Mouse (Mus musculus): ENCODE results near the gene Baz2a. TPM values are rescaled to one million over a fixed set of nuclear protein-coding genes. Genes with fewer than 3 reads are reported as not detected.
"Not testable (repeated sequence)": the region's sequence is repeated elsewhere in the genome, so short reads cannot be mapped to it uniquely, and the experiment has no call there.

Baz2a gene
- polyA plus RNA-seq, 1 experiment from 2014 or later: 9.0 TPM

- Histone ChIP-seq H3K4me1 (peaks cover 16% of the 10 kb centered on the region), H3K9me3 (no peaks in the 10 kb centered on the region), H3K9ac (peak within 1 kb of the TSS; percentile 99), H3K27ac (peak within 1 kb of the TSS; percentile 89), H3K27me3 (no peaks in the 10 kb centered on the region), H3K4me2 (replicated peaks) (peak within 1 kb of the TSS; percentile 79), H3K4me3 (peak within 1 kb of the TSS; percentile 95), H3K36me3 (peaks cover 38% of the 10 kb centered on the region)
- peak; percentile 97 for ATAC-seq (ENCODE audit: insufficient number of reproducible peaks, insufficient read depth, low FRiP score, low TSS enrichment)
- 0% methylated on average over 34 of the region's 34 CpGs for WGBS
Observed at GRCm38 (mm10) chr10:128082880-128083421, 8.4 kb upstream of the Baz2a start, which contains the start of gene Atp5b. Gene Atp5b (plus strand): TSS chr10:128083273.

GRCm38 (mm10) chr10:128083688-128084087, 7.7 kb upstream of the Baz2a start:
- Histone ChIP-seq H3K36me3 (peaks cover 43% of the 10 kb centered on the region), H3K4me3 (peak overlapping the region; percentile 95), H3K9me3 (no peaks in the 10 kb centered on the region), H3K9ac (peak overlapping the region; percentile 99), H3K4me1 (peaks cover 16% of the 10 kb centered on the region), H3K27ac (peak overlapping the region; percentile 89), H3K4me2 (replicated peaks) (peak overlapping the region; percentile 79), H3K27me3 (no peaks in the 10 kb centered on the region)
- ATAC-seq (ENCODE audit: insufficient number of reproducible peaks, insufficient read depth, low FRiP score, low TSS enrichment): 0 out of 2 replicates have a peak, but pooled peaks have one; percentile 18
- under 1% methylated on average over 22 of the region's 22 CpGs for WGBS

- WGBS: 4% methylated on average over 3 of the region's 3 CpGs
- H3K9me3 ChIP-seq: no peaks in the 10 kb centered on the region
- peaks cover 47% of the 10 kb centered on the region for H3K36me3 ChIP-seq
- peak overlapping the region; percentile 95 for H3K4me3 ChIP-seq
- peak overlapping the region; percentile 79 for H3K4me2 ChIP-seq (replicated peaks)
- peak overlapping the region; percentile 99 for H3K9ac ChIP-seq
- peaks cover 16% of the 10 kb centered on the region for H3K4me1 ChIP-seq
- no peak for ATAC-seq (ENCODE audit: insufficient number of reproducible peaks, insufficient read depth, low FRiP score, low TSS enrichment)
- H3K27ac ChIP-seq: no peak overlapping the region
- H3K27me3 ChIP-seq: no peaks in the 10 kb centered on the region
Observed at GRCm38 (mm10) chr10:128084160-128084559, 7.2 kb upstream of the Baz2a start.

- Histone ChIP-seq H3K36me3 (peaks cover 63% of the 10 kb centered on the region), H3K9me3 (no peaks in the 10 kb centered on the region), H3K4me3 (no peak overlapping the region)
Observed at GRCm38 (mm10) chr10:128086391-128086790, 5.0 kb upstream of the Baz2a start.

GRCm38 (mm10) chr10:128087216-128087615, 4.2 kb upstream of the Baz2a start:
- H3K27ac ChIP-seq; H3K27me3 ChIP-seq; H3K4me2 ChIP-seq (replicated peaks); H3K4me3 ChIP-seq; ATAC-seq (ENCODE audit: insufficient number of reproducible peaks, insufficient read depth, low FRiP score, low TSS enrichment); H3K9ac ChIP-seq; H3K9me3 ChIP-seq: not testable (repeated sequence)
- Histone ChIP-seq H3K4me1 (peaks cover 27% of the 10 kb centered on the region), H3K36me3 (peaks cover 63% of the 10 kb centered on the region)
- 78% methylated on average over 2 of the region's 2 CpGs for WGBS

More at GRCm38 (mm10) chr10:128086391-128086790, 5.0 kb upstream of the Baz2a start:
- H3K27me3 ChIP-seq: no peaks in the 10 kb centered on the region
- peaks cover 23% of the 10 kb centered on the region for H3K4me1 ChIP-seq
- 79% methylated on average over 6 of the region's 6 CpGs for WGBS
- H3K9ac ChIP-seq: no peak overlapping the region
- no peak for ATAC-seq (ENCODE audit: insufficient number of reproducible peaks, insufficient read depth, low FRiP score, low TSS enrichment)
- no peak overlapping the region for H3K4me2 ChIP-seq (replicated peaks)
- H3K27ac ChIP-seq: no peak overlapping the region

- no peak overlapping the region for H3K9ac ChIP-seq
- no peak for ATAC-seq (ENCODE audit: insufficient number of reproducible peaks, insufficient read depth, low FRiP score, low TSS enrichment)
- no peak overlapping the region for H3K27ac ChIP-seq
- H3K4me1 ChIP-seq: peaks cover 29% of the 10 kb centered on the region
- no peaks in the 10 kb centered on the region for H3K9me3 ChIP-seq
- no peak overlapping the region for H3K4me2 ChIP-seq (replicated peaks)
- peaks cover 63% of the 10 kb centered on the region for H3K36me3 ChIP-seq
- no peaks in the 10 kb centered on the region for H3K27me3 ChIP-seq
- 93% methylated on average over 5 of the region's 5 CpGs for WGBS
- H3K4me3 ChIP-seq: no peak overlapping the region
Observed at GRCm38 (mm10) chr10:128088181-128088580, 3.2 kb upstream of the Baz2a start.

- no peak overlapping the region for H3K27ac ChIP-seq
Observed at GRCm38 (mm10) chr10:128089842-128090241, 1.5 kb upstream of the Baz2a start.

GRCm38 (mm10) chr10:128090651-128091563, 470 bp upstream of the Baz2a start:
- Histone ChIP-seq H3K27me3 (no peaks in the 10 kb centered on the region), H3K9me3 (no peaks in the 10 kb centered on the region), H3K4me1 (peaks cover 40% of the 10 kb centered on the region), H3K36me3 (peaks cover 47% of the 10 kb centered on the region), H3K4me3 (peak overlapping the region; percentile 86), H3K9ac (peak overlapping the region; percentile 75; the same call in 1 of the 2 replicates), H3K4me2 (replicated peaks) (peak overlapping the region; percentile 91), H3K27ac (peak overlapping the region; percentile 60)
- WGBS: 8% methylated on average over 14 of the region's 14 CpGs
- ATAC-seq (ENCODE audit: insufficient number of reproducible peaks, insufficient read depth, low FRiP score, low TSS enrichment): peak; percentile 11; the same call in 1 of the 2 replicates

More at GRCm38 (mm10) chr10:128089842-128090241, 1.5 kb upstream of the Baz2a start:
- no peak for ATAC-seq (ENCODE audit: insufficient number of reproducible peaks, insufficient read depth, low FRiP score, low TSS enrichment)
- Histone ChIP-seq H3K36me3 (peaks cover 57% of the 10 kb centered on the region), H3K9me3 (no peaks in the 10 kb centered on the region), H3K27me3 (no peaks in the 10 kb centered on the region), H3K9ac (no peak overlapping the region), H3K4me1 (peaks cover 39% of the 10 kb centered on the region), H3K4me2 (replicated peaks) (no peak overlapping the region), H3K4me3 (no peak overlapping the region)
- 73% methylated on average over 5 of the region's 5 CpGs for WGBS

- H3K9me3 ChIP-seq: no peaks in the 10 kb centered on the region
- ATAC-seq (ENCODE audit: insufficient number of reproducible peaks, insufficient read depth, low FRiP score, low TSS enrichment): 0 out of 2 replicates have a peak, but pooled peaks have one; percentile 17
- H3K9ac ChIP-seq: peak overlapping the region; percentile 75
- H3K27me3 ChIP-seq: no peaks in the 10 kb centered on the region
- H3K4me2 ChIP-seq (replicated peaks): peak overlapping the region; percentile 91
- peaks cover 43% of the 10 kb centered on the region for H3K4me1 ChIP-seq
- under 1% methylated on average over 74 of the region's 88 CpGs for WGBS
- H3K36me3 ChIP-seq: peaks cover 29% of the 10 kb centered on the region
- H3K27ac ChIP-seq: peak overlapping the region; percentile 91
- peak overlapping the region; percentile 86 for H3K4me3 ChIP-seq
Observed at GRCm38 (mm10) chr10:128092506-128093495, 1.4 kb downstream of the Baz2a start.

- no peaks in the 10 kb centered on the region for H3K9me3 ChIP-seq
- peak overlapping the region; percentile 86 for H3K4me3 ChIP-seq
- no peak for ATAC-seq (ENCODE audit: insufficient number of reproducible peaks, insufficient read depth, low FRiP score, low TSS enrichment)
- peak overlapping the region; percentile 75; the same call in 1 of the 2 replicates for H3K9ac ChIP-seq
- H3K4me1 ChIP-seq: peaks cover 50% of the 10 kb centered on the region
- peak overlapping the region; percentile 91 for H3K27ac ChIP-seq
- H3K4me2 ChIP-seq (replicated peaks): peak overlapping the region; percentile 91
- no peaks in the 10 kb centered on the region for H3K27me3 ChIP-seq
- H3K36me3 ChIP-seq: peaks cover 20% of the 10 kb centered on the region
- WGBS: 27% methylated on average over 13 of the region's 13 CpGs
Observed at GRCm38 (mm10) chr10:128093496-128094294, 2.3 kb downstream of the Baz2a start.
